Mouse (Mus musculus) bone marrow, adult 2 months (tissue): ENCODE data around the gene Ckap2l. TPM values are rescaled to one million over a fixed set of nuclear protein-coding genes. Genes with fewer than 3 reads are reported as not detected.

ENCODE experiments used
- H3K27ac ChIP-seq: fragments of 200-500 bp; 2 replicates; pipeline ENCODE4 v1.5.1; 2012; ENCODE audit warnings: low read depth, mild to moderate bottlenecking, control low read depth, inconsistent platforms, low read length; ENCODE audit not compliant: control insufficient read depth, poor library complexity, insufficient read depth
- H3K4me1 ChIP-seq: fragments of 200-500 bp; 2 replicates; pipeline ENCODE4 v1.6.1; 2011; ENCODE audit warnings: low read length; ENCODE audit not compliant: control insufficient read depth, insufficient read depth
- H3K4me3 ChIP-seq: fragments of 200-500 bp; replicated peaks from 2 replicates; pipeline ENCODE3; 2011; ENCODE audit warnings: mild to moderate bottlenecking, low read depth, low read length, control low read depth; ENCODE audit not compliant: control insufficient read depth
- CTCF ChIP-seq: fragments of 200-500 bp; IDR thresholded peaks from 2 replicates; pipeline ENCODE4 v1.5.1; 2011; ENCODE audit warnings: low read length, control low read depth; ENCODE audit not compliant: control insufficient read depth, insufficient read depth
- POLR2A ChIP-seq: fragments of 200-500 bp; IDR thresholded peaks from 2 replicates; pipeline ENCODE4 v1.6.1; 2011; ENCODE audit warnings: low read depth, mild to moderate bottlenecking, control low read depth, low read length, borderline replicate concordance; ENCODE audit not compliant: control insufficient read depth
- WGBS: fragments of 180-500 bp; shearing (Covaris S2); methylation state at CpG from one replicate; pipeline ENCODE4 v1.1.7; 2018; 5-methylcytosine and 5-hydroxymethylcytosine counted together
- polyA plus RNA-seq: library from polyadenylated mRNA; stranded (reverse); fragments of >200 nt; gene quantifications from 2 replicates; pipeline ENCODE4 v1.2.4, GENCODE M21; 2011; ENCODE audit warnings: low replicate concordance; ENCODE audit not compliant: missing spikeins, insufficient read depth, insufficient read length

The Ckap2l gene
- polyA plus RNA-seq, 1 experiment, result 27.3 TPM

DNA sequence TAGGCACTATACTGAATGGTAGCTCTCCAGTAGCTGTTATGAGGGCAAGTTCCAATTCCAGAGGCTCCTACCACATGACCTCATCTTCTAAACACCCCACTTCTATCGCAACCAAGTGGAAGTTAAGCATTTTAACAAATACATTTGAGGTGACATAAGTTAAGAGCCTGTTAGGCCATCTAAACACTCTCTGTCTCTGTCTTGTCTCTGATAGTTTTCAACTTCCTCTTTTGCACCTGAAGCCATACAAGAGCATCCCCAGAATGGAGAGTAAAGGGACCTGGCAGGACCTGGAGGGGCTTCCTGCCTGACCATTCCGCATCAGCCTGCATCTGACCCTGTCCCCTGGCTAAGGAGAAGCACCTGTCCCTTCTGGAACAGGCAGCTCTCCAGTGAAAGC lies 62.3 kb downstream of the Ckap2l start:
- 70% methylated on average over 2 of the region's 2 CpGs for WGBS
- TF ChIP-seq POLR2A (no peak), CTCF (no peak)
- peaks cover 1% of the 10 kb centered on the region; the same call in 1 of the 2 replicates for H3K4me1 ChIP-seq
- H3K27ac ChIP-seq, result no peak overlapping the region
- no peak overlapping the region for H3K4me3 ChIP-seq

DNA sequence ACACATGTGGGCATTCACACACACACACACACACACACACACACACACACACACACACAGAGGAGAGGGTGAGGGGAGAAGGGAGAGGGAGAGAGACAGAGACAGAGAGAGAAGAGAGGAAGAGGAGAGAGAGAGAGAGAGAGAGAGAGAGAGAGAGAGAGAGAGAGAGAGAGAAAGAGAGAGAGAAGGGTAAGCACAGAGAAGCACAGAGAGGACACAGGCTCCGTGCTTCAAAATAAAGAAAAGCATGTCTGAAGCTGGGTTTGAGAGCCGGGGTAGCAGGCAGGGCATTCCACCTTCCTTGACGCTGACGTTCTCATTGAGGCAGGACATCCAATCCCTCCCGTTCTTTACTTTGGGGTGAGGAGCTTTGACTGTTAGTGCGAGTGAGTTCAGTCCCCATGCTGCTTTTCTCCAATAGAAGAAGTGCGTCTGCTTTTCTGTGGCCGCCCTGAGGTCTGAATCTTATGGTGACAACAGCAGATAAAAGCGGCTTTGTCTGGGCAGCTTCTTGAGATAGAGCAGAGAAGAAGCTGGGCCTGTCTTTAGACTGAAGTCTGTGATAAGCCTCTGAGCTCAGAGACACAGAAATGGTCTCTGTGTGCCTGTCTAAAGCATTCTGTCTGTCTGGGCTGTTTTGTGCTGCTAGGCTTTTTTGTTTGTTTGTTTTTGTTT lies 63.1 kb downstream of the Ckap2l start:
- TF ChIP-seq POLR2A, result no peak
- TF ChIP-seq CTCF, result no peak
- 68% methylated on average over 9 of the region's 9 CpGs for WGBS
- Histone ChIP-seq H3K4me3 (peak overlapping the region; percentile 29), H3K27ac (peak overlapping the region; percentile 73), H3K4me1 (peaks cover 1% of the 10 kb centered on the region; the same call in 1 of the 2 replicates)

DNA sequence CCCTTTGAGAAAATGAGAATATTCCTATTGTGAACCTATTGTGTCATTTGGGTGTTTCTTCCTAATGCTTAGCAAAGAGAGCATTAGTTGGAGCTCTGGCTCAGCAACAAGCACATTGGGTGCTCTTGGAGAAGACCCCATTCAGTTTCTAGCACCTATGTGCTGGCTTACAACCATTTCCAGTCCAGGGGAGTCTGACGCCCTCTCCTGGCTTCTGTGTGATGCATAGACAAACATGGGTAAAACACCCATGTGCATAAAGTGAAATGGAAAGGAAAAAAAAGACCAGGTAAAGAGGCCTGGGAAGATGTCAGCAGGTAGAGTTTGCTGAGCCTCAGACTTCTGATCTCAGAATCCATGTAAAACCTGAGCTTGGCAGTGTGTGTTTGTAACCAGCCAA lies 63.8 kb downstream of the Ckap2l start:
- 54% methylated on average over 1 of the region's 1 CpGs for WGBS
- peak overlapping the region; percentile 73; the same call in 1 of the 2 replicates for H3K27ac ChIP-seq

DNA sequence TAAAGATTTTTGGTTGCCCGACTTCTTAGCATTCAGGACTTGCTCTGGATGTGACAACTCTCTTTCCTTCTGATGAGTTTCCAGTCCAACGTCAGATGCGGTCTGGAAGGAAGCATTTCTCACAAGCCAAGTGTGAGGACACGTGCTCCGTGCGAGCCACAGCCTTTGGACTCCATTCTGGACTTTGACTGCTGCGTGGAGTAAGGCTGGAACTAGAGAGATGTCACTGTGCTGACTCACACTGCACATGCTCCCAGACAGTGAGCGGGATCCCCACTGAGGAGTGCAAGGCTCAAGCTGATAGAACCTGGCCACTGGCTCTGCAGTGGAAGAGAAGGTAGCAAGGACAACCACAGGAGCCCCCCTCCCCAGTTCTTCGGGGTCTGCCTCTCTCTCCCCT lies 64.5 kb downstream of the Ckap2l start:
- peaks cover 1% of the 10 kb centered on the region; the same call in 1 of the 2 replicates for H3K4me1 ChIP-seq
- 84% methylated on average over 9 of the region's 9 CpGs for WGBS
- H3K4me3 ChIP-seq, result no peak overlapping the region
- no peak overlapping the region for H3K27ac ChIP-seq
- TF ChIP-seq POLR2A, result no peak
- TF ChIP-seq CTCF, result no peak

More for the DNA sequence above, 63.8 kb downstream of the Ckap2l start:
- H3K4me3 ChIP-seq, result no peak overlapping the region
- TF ChIP-seq POLR2A (no peak), CTCF (no peak)
- H3K4me1 ChIP-seq, result peaks cover 1% of the 10 kb centered on the region; the same call in 1 of the 2 replicates

DNA sequence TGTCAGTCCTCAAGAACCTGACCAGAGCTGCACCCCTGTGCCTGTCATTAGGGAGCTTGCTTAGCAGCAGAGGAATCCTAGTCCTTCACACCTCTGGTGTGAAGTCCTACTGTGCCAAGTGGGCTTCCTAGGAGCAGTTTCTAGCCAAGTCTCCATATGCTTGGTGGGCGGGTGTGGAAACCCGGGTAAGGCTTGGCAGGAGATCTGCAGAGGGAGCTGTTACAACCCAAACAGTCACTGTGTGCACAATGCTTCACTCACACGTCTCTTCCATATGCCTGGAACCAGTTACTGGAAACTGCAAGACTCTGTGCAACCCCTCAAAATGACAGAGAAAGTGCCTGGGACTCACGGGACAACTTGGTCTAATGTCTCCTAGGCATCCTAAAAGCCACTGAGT lies 65.0 kb downstream of the Ckap2l start:
- no peak overlapping the region for H3K4me3 ChIP-seq
- 0 out of 2 replicates have a peak overlapping the region, but pooled peaks have one; percentile 13 for H3K27ac ChIP-seq
- peaks cover 1% of the 10 kb centered on the region; the same call in 1 of the 2 replicates for H3K4me1 ChIP-seq
- WGBS, result 68% methylated on average over 4 of the region's 4 CpGs
- TF ChIP-seq POLR2A, result no peak
- TF ChIP-seq CTCF, result no peak

DNA sequence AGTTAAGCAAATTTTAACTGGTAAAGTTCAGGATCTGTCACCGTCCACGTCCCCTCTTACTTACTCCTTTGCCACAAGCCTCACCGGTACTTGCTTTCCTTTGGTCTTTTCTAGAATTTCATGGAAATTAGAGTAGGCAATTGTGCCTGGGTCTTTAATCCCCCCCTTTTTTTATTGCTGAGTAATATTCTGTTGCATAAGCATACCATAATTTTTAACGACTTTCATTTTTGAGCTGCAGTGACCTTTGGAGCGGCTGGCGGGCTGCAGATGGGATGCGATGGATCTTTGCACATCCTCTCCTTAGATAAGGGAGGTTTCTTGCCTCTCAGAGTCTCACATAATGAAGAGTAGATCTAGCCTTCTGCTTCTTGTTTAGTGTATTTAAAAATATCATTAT lies 67.7 kb downstream of the Ckap2l start:
- 85% methylated on average over 7 of the region's 7 CpGs for WGBS

DNA sequence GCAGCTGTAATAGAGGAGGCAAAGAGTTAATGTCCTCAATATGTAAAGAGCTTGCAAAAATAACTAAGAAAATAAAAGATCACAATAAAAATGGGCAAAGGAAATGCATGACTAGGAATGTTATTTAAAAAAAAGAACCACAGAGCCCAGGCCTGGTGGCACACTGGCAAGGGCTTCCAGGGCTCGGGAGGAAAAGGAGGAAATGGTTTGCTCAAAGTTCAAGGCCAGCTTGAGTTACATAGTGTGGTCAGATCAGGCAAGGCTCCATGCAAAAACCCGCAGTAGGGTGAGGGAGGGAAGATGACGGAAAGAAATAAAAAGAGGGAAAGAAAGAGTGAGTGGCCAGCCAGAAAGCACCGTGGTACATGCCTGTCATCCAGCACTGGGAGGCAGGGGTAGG lies 68.4 kb downstream of the Ckap2l start:
- WGBS, result 55% methylated on average over 4 of the region's 4 CpGs
- peak overlapping the region; percentile 61 for H3K4me3 ChIP-seq
- H3K27ac ChIP-seq, result peak overlapping the region; percentile 32
- TF ChIP-seq CTCF (no peak), POLR2A (no peak)
- H3K4me1 ChIP-seq, result peaks cover 4% of the 10 kb centered on the region; the same call in 1 of the 2 replicates

More for the DNA sequence above, 67.7 kb downstream of the Ckap2l start:
- TF ChIP-seq CTCF (no peak), POLR2A (no peak)
- Histone ChIP-seq H3K4me3 (no peak overlapping the region), H3K27ac (no peak overlapping the region), H3K4me1 (peaks cover 4% of the 10 kb centered on the region; the same call in 1 of the 2 replicates)

DNA sequence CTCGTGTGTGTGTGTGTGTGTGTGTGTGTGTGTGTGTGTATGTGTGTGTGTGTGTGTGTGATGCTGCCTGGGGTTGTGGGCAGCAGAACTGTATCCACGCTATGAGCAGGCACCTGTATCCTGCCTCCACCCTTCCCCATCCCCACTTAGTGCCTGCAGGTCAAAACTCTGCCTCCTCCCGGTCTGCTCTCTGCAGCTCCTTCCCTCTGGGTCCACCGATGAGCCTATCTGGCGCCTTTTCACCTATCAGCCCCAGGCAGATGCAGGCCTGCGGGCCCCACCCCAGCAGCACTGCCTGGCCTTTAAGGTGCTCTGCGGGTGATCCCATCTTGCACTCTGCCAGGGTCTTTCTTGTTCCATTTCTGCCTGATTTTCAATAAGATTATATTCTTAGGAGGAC lies 69.3 kb downstream of the Ckap2l start:
- Histone ChIP-seq H3K4me3 (peak overlapping the region; percentile 12), H3K27ac (peak overlapping the region; percentile 87), H3K4me1 (peaks cover 4% of the 10 kb centered on the region; the same call in 1 of the 2 replicates)
- TF ChIP-seq CTCF (no peak), POLR2A (peak; percentile 66)
- WGBS, result 43% methylated on average over 6 of the region's 7 CpGs
